Mouse (Mus musculus) embryo, embryonic 10.5 days (tissue): ENCODE measurements at regions not wholly inside any gene's neighbourhood (a gene's known extent, or its start where the extent isn't known, plus 50 kb on each side); places are given as distances from the start of the nearest gene placed in this dataset.

ENCODE experiments used
- DNase-seq: peaks from one replicate; pipeline ENCODE4 v3.0.0-alpha.2; 2015; ENCODE audit warnings: low spot score

DNA sequence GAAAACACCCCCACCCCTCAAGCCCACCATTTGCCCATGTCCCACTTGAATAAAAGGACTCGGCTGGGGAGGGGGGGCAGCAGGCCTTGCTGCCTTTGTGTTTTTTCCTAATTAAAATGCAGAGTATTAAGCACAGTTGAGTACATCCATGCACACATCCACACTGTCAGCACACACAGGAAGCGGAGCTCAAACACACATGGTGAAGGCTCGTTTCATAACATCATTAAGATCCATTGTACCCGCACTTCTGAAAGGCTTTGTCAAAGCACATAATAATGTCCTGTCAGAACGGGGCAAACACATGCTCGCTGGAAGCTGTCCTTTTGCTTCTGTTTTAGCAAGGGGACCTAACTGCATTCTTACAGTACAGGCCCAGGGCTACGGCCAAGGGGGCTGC lies 75.3 kb upstream of the Arhgap21 start:
- peak; percentile 42 for DNase-seq

- DNase-seq, result no peak
These were observed 74.6 kb upstream of the Arhgap21 start for GRCm38 (mm10) chr2:21043302-21043701.

DNA sequence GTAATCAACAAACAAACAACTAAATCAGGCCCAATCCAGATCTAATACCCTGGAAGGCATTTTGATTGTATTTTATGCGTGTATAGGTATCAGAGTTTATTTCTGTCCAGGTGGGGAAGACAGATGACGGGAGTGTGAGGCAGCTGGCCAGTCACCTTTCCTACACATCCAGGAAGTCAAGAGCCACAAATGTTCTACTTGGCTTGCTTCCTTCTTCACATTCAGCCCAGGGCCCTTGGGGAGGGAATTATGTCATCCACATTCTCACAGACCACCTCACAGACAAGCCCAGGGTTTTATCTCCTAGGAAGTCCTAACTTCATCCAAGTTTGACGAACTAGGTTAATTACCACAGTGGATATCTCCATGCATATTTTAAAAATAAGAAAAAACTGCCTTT lies 68.9 kb upstream of the Arhgap21 start:
- DNase-seq, result no peak

DNA sequence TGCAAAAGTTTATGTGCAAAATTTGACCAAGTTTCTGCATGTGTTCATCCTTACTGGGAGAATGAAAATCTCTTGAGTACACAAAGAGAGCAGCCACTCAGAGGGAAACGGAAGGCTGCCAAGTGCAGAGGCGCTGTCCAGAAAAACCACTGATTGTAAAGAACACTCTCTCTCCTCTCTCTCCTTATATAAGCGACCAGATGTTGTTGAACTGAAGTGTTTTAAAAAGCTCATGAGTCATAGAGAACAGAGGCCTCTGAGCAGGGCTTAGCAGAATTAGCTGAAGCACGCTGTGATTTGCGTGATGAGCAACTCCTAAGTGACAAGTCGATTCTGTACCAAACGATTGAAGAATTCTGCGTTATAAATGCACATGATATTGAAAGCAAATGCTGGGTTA lies 68.5 kb upstream of the Arhgap21 start:
- DNase-seq, result no peak

GRCm38 (mm10) chr2:21035884-21036648 lies 67.4 kb upstream of the Arhgap21 start:
- DNase-seq, result no peak

DNA sequence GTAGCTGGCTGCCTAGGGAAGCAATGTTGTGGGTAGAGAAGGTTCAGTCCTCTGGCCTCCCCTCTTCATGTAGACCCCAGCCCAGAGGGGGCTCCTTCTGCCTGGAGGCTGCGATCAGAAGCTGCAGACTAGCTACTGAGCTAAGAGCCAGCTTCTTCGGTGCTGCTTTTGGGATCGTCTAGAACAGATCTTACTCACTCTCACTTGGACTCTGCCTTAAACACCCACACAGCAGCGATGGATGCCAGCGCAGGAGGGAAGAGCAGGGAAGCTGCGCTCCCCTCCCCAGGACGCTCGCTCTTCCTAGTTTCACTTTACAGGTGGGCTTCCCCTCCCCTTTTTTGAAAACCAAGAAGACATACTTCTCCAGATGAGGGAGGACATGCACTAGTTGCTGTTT lies 66.0 kb upstream of the Arhgap21 start:
- DNase-seq, result no peak

DNA sequence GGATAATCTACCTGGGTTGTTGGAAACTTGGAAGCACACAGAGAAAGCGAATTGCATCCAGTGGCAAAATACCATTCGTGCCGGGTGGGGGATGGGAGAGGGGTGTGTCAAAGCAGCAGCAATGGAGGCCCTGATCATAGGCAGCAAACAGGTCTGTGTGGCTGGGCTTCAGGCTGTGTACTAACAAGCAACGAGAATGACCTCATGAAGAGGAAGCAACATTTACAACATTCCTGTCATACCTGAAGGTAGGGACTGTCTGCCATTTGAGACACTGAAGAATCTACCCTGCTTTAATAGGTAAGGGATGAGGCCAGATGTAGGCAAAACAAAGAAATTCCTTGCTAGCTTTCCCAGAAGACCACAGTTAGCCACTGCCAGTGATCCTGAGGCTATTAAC lies 62.0 kb upstream of the Arhgap21 start:
- DNase-seq, result no peak

- DNase-seq, result no peak
These were observed 60.8 kb upstream of the Arhgap21 start for GRCm38 (mm10) chr2:21029391-21030010.

DNA sequence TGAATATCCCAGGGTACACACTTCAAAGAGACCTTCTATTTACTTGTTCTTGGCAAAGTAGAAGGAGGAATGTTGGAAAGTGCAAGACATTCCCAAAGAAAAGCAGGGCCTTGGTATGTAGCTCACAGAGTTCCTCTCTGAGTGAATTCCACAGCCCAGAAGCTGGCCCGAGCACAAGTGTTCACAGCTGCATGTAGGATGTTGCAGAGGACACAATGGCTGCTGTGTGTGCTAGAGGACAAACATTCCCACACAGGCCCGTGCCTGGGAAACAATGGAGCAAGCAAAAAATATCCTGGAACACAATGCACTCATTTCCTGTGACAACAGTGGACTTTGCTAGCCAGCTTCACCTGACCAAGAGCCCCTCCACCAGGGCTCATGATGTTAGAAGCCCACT lies 59.9 kb upstream of the Arhgap21 start:
- no peak for DNase-seq

DNA sequence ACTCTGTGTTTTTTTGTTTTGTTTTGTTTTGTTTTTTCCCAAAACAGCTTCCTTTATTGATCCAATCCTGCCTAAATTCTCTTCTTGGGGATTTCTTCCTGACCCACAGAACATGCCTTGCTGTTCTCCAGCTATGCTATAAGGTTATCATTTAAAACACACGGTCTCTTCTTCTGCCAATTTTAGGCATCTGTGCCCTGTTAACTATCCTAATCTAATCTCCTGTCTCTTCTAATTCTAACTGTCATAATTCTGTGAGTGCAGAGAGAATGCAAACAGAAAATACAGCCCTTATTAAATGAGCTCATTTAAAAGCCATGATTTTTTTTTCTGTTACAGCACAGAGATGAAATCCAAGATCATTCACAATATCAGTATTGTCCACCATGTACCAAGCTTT lies 49.9 kb upstream of the Arhgap21 start:
- DNase-seq, result no peak
